Mouse (Mus musculus) forebrain, embryonic 11.5 days (tissue): ENCODE measurements around the gene Hcn2. TPM values are rescaled to one million over a fixed set of nuclear protein-coding genes. Genes with fewer than 3 reads are reported as not detected.

Source experiments
- ATAC-seq: fragments of 200-750 bp; cut with Nextera tagmentation; replicated peaks from 2 replicates; pipeline ENCODE4 v1.8.0; 2017; ENCODE audit warnings: moderate TSS enrichment; ENCODE audit not compliant: low FRiP score
- DNase-seq: peaks from one replicate; pipeline ENCODE4 v3.0.0-alpha.2; 2017; ENCODE audit warnings: low spot score
- H3K27ac ChIP-seq: fragments of 300-500 bp; sonication (generic); 2 replicates; pipeline ENCODE4 v1.5.1; 2014; ENCODE audit warnings: low read depth, low read length
- H3K27me3 ChIP-seq: fragments of 300-500 bp; sonication (generic); 2 replicates; pipeline ENCODE4 v1.6.1; 2014; ENCODE audit warnings: mild to moderate bottlenecking, low read length, mixed read lengths; ENCODE audit not compliant: control insufficient read depth, insufficient read depth
- H3K36me3 ChIP-seq: fragments of 300-500 bp; sonication (generic); 2 replicates; pipeline ENCODE4 v1.6.1; 2014; ENCODE audit warnings: mild to moderate bottlenecking, low read length, moderate library complexity, mixed read lengths; ENCODE audit not compliant: control insufficient read depth, insufficient read depth
- H3K4me1 ChIP-seq: fragments of 300-500 bp; sonication (generic); replicated peaks from 2 replicates; pipeline ENCODE4 v1.6.1; 2014; ENCODE audit warnings: low read length, mixed read lengths; ENCODE audit not compliant: control insufficient read depth, insufficient read depth
- H3K4me2 ChIP-seq: fragments of 300-500 bp; sonication (generic); 2 replicates; pipeline ENCODE4 v1.6.1; 2014; ENCODE audit warnings: low read depth, mild to moderate bottlenecking, low read length, moderate library complexity, mixed read lengths; ENCODE audit not compliant: severe bottlenecking
- H3K4me3 ChIP-seq: fragments of 300-500 bp; sonication (generic); 2 replicates; pipeline ENCODE4 v1.5.1; 2014; ENCODE audit warnings: low read depth, low read length
- H3K9ac ChIP-seq: fragments of 300-500 bp; sonication (generic); 2 replicates; pipeline ENCODE4 v1.6.1; 2014; ENCODE audit warnings: low read length
- H3K9me3 ChIP-seq: fragments of 300-500 bp; sonication (generic); 2 replicates; pipeline ENCODE4 v1.6.1; 2016; ENCODE audit warnings: low read length, mixed read lengths; ENCODE audit not compliant: control insufficient read depth
- WGBS: fragments of 180-500 bp; shearing (Covaris S2); extraction: QIAGEN DNeasy Blood & Tissue Kit; methylation state at CpG from one replicate; pipeline ENCODE4 v1.1.7; 2014; 5-methylcytosine and 5-hydroxymethylcytosine counted together
- polyA plus RNA-seq: library from polyadenylated mRNA; unstranded; fragments of >200 nt; fragmentation: Nextera tagmentation; extraction: Ambion mirVana; gene quantifications from 2 replicates; pipeline ENCODE4 v1.2.1, GENCODE M21; 2014

Gene Hcn2
- polyA plus RNA-seq, 1 experiment from 2014 or later: 0.15 TPM

GRCm38 (mm10) chr10:79703541-79703940 is 12.9 kb upstream of the Hcn2 start:
- no peak; the same call in 1 of the 2 replicates for ATAC-seq
- Histone ChIP-seq H3K36me3 (no peaks in the 10 kb centered on the region), H3K27me3 (no peaks in the 10 kb centered on the region), H3K27ac (no peak overlapping the region), H3K9ac (peak overlapping the region; percentile 41; the same call in 1 of the 2 replicates), H3K9me3 (no peaks in the 10 kb centered on the region), H3K4me3 (peak overlapping the region; percentile 84), H3K4me1 (peaks cover 16% of the 10 kb centered on the region), H3K4me2 (peak overlapping the region; percentile 73; the same call in 1 of the 2 replicates)
- whole genome bisulfite sequencing: 75% methylated on average over 10 of the region's 10 CpGs
- DNase-seq: no peak

- under 1% methylated on average over 53 of the region's 65 CpGs for WGBS
Measured at GRCm38 (mm10) chr10:79704065-79704969, 12.1 kb upstream of the Hcn2 start, which contains the start of gene Bsg. Gene Bsg (plus strand): TSS chr10:79704491.

GRCm38 (mm10) chr10:79704970-79705360 is 11.5 kb upstream of the Hcn2 start:
- DNase-seq (no peak), ATAC-seq (no peak)
- Histone ChIP-seq H3K4me3 (peak overlapping the region; percentile 84), H3K9ac (peak overlapping the region; percentile 92), H3K4me1 (peaks cover 16% of the 10 kb centered on the region), H3K27ac (no peak overlapping the region), H3K4me2 (peak overlapping the region; percentile 73), H3K9me3 (no peaks in the 10 kb centered on the region), H3K36me3 (peaks cover 11% of the 10 kb centered on the region; the same call in 1 of the 2 replicates), H3K27me3 (no peaks in the 10 kb centered on the region)
- WGBS: 7% methylated on average over 10 of the region's 10 CpGs

More at GRCm38 (mm10) chr10:79704065-79704969, 12.1 kb upstream of the Hcn2 start, which contains the start of gene Bsg:
- H3K9me3 ChIP-seq: no peaks in the 10 kb centered on the region
- H3K27ac ChIP-seq: peak within 1 kb of the TSS; percentile 72; the same call in 1 of the 2 replicates
- peak within 1 kb of the TSS; percentile 84 for H3K4me3 ChIP-seq
- H3K4me1 ChIP-seq: peaks cover 16% of the 10 kb centered on the region
- H3K27me3 ChIP-seq: no peaks in the 10 kb centered on the region
- peak; percentile 99 for DNase-seq
- H3K4me2 ChIP-seq: peak within 1 kb of the TSS; percentile 73
- H3K36me3 ChIP-seq: peaks cover 6% of the 10 kb centered on the region; the same call in 1 of the 2 replicates
- peak; percentile 97 for ATAC-seq
- H3K9ac ChIP-seq: peak within 1 kb of the TSS; percentile 92

- 78% methylated on average over 5 of the region's 5 CpGs for WGBS
- Histone ChIP-seq H3K4me3 (peak overlapping the region; percentile 84; the same call in 1 of the 2 replicates), H3K27me3 (no peaks in the 10 kb centered on the region), H3K27ac (no peak overlapping the region), H3K9me3 (no peaks in the 10 kb centered on the region), H3K36me3 (peaks cover 15% of the 10 kb centered on the region; the same call in 1 of the 2 replicates), H3K4me2 (peak overlapping the region; percentile 73; the same call in 1 of the 2 replicates), H3K4me1 (peaks cover 16% of the 10 kb centered on the region), H3K9ac (0 out of 2 replicates have a peak overlapping the region, but pooled peaks have one; percentile 32)
- ATAC-seq: no peak
- no peak for DNase-seq
Measured at GRCm38 (mm10) chr10:79705951-79706350, 10.5 kb upstream of the Hcn2 start.

GRCm38 (mm10) chr10:79706406-79707094 is 9.9 kb upstream of the Hcn2 start:
- DNase-seq: no peak
- Histone ChIP-seq H3K4me2 (peak overlapping the region; percentile 21; the same call in 1 of the 2 replicates), H3K27me3 (no peaks in the 10 kb centered on the region), H3K27ac (no peak overlapping the region), H3K9ac (no peak overlapping the region; the same call in 1 of the 2 replicates), H3K4me1 (peaks cover 16% of the 10 kb centered on the region), H3K36me3 (peaks cover 15% of the 10 kb centered on the region; the same call in 1 of the 2 replicates), H3K9me3 (no peaks in the 10 kb centered on the region), H3K4me3 (0 out of 2 replicates have a peak overlapping the region, but pooled peaks have one; percentile 84)
- 90% methylated on average over 5 of the region's 5 CpGs for WGBS
- ATAC-seq: no peak

GRCm38 (mm10) chr10:79707162-79707561 is 9.3 kb upstream of the Hcn2 start:
- WGBS: 91% methylated on average over 1 of the region's 1 CpGs
- H3K36me3 ChIP-seq: peaks cover 15% of the 10 kb centered on the region; the same call in 1 of the 2 replicates

GRCm38 (mm10) chr10:79707759-79708158 is 8.7 kb upstream of the Hcn2 start:
- Histone ChIP-seq H3K27me3 (no peaks in the 10 kb centered on the region), H3K4me3 (no peak overlapping the region), H3K27ac (no peak overlapping the region), H3K4me1 (peaks cover 16% of the 10 kb centered on the region), H3K36me3 (peaks cover 15% of the 10 kb centered on the region; the same call in 1 of the 2 replicates), H3K4me2 (no peak overlapping the region), H3K9ac (no peak overlapping the region), H3K9me3 (no peaks in the 10 kb centered on the region)
- WGBS: 79% methylated on average over 4 of the region's 4 CpGs
- no peak for ATAC-seq
- DNase-seq: no peak

More at GRCm38 (mm10) chr10:79707162-79707561, 9.3 kb upstream of the Hcn2 start:
- no peak for DNase-seq
- peak overlapping the region; percentile 21; the same call in 1 of the 2 replicates for H3K4me2 ChIP-seq
- no peak for ATAC-seq
- no peak overlapping the region for H3K27ac ChIP-seq
- H3K9ac ChIP-seq: no peak overlapping the region
- peaks cover 16% of the 10 kb centered on the region for H3K4me1 ChIP-seq
- H3K9me3 ChIP-seq: no peaks in the 10 kb centered on the region
- H3K27me3 ChIP-seq: no peaks in the 10 kb centered on the region
- no peak overlapping the region for H3K4me3 ChIP-seq

- ATAC-seq: no peak
- Histone ChIP-seq H3K4me1 (peaks cover 16% of the 10 kb centered on the region), H3K9ac (no peak overlapping the region), H3K27me3 (no peaks in the 10 kb centered on the region), H3K9me3 (no peaks in the 10 kb centered on the region), H3K27ac (no peak overlapping the region), H3K4me3 (no peak overlapping the region), H3K36me3 (peaks cover 15% of the 10 kb centered on the region; the same call in 1 of the 2 replicates), H3K4me2 (no peak overlapping the region)
- WGBS: 94% methylated on average over 21 of the region's 21 CpGs
- no peak for DNase-seq
Measured at GRCm38 (mm10) chr10:79708668-79709067, 7.8 kb upstream of the Hcn2 start.
